Mouse (Mus musculus): ENCODE data around the gene Htr1a. TPM values are rescaled to one million over a fixed set of nuclear protein-coding genes. Genes with fewer than 3 reads are reported as not detected.

The Htr1a gene
- polyA plus RNA-seq (2012; rRNA removed) = not detected in 2 replicates

DNA sequence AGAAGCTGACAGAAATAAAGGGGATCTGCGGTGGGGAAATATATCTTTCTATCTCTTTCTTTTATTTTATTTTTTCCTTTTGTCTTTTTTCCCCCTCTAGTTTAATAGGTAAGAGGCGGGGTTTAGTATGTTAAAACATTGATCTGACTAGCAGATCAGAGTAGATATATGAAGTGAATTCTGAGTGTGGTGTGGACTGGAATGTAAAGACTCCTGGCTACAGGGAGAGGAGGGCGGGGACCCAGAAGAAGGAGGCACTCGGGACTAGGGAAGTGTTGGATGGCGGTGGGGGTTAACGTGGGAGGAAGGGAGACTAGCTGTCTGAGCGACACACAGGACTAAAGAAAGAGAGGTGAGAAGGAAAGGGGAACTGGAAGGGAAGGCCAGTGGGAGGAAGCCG lies at the start of gene Htr1a:
Htr1a (plus strand) TSS at position 301 of the 400 bp plus-strand sequence.
- no peak for DNase-seq (ENCODE audit: low spot score)

DNA sequence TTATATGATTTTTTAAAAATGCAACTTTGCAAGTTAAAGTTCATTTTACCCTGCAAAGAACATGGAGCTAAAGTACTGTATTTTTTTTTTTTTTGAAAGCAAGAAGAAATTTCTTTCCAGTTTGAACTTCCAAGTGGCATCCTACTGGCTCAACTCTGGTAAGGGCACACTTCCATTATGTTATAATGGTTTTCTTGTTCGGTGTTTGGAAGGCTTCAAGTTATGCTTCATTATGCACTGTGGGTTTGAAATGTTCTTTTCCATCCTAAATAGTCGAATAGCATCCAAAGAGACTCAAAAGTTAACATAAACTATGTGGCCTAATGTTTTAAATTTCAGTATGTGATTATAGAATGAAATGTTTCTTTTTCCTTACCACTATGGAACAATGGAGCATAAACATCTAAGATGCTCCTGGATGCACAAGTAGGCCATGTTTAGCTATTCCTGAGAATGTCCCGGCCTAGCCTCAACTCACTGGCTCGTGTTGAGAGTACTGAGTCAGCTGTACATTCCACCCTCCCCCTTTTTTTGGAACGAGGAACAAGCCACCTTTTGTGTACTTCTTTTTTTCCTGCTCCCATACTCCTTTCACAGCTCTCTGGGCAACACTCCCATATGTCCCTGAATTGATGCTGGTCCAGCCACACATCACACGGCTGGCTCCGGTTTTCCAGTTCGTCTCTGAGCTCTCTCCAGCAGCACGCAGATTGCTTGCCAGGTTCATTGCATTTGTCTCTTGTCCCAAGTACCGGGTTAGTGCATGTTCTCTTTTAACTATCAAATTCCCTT lies 31.7 kb upstream of the Htr1a start:
- DNase-seq (ENCODE audit: low spot score) = no peak

DNA sequence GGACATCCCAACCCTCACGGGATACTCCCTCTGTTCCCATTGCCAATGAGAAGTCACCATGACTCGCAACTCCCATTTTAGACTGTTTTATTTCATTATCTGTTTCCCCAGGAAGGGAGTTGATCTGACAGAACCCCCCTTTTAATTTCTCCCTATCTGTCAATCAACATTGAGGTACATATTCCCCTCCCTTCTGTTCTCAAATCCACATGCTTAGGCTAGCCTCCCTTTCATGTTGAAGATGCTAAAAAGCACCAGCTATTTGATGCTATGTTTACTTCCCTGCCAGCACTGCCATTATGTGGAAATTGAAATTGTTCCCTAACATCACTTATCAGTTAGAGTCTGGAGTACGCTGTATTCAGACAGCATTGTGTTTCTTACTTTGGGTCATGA lies 31.1 kb upstream of the Htr1a start:
- DNase-seq (ENCODE audit: low spot score) = no peak

DNA sequence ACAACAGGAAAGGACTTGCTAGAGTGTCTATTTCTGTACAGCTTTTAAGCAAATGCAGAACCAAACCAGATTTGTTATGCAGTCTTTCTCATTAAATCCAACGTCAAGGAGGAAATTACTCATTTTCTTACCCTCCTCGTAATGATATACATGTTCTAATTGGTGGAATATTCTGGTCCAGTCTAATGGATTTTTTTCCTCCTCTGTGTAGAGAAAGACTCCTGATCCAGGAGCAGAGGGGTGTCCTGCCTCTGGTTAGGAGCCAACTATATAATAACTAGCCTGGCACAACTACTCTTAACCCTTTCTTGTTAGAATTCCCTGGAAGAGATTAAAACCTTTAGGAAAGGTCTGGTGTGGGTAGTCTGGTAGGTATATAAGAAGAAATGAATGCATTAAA lies 10.3 kb upstream of the Htr1a start:
- DNase-seq (ENCODE audit: low spot score) = no peak

DNA sequence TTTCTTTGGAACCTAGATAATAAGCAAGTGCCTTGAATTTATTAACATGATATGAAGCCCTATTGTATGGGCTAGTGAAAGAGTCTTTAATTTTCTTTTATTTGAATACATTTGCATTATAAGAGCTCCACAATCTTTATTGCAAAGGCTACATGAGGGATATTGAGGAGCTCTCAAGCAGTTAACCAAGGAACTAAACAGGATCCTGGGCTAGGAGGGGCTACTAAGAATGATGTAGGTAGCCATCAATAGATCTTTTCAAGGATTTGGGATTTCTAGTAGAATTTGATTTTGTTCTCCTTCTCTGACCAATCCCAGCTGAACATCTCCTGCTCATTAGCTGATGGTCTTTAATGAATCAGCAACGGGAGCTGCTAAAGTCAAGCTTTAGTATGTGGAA lies 9.8 kb upstream of the Htr1a start:
- no peak for DNase-seq (ENCODE audit: low spot score)

DNA sequence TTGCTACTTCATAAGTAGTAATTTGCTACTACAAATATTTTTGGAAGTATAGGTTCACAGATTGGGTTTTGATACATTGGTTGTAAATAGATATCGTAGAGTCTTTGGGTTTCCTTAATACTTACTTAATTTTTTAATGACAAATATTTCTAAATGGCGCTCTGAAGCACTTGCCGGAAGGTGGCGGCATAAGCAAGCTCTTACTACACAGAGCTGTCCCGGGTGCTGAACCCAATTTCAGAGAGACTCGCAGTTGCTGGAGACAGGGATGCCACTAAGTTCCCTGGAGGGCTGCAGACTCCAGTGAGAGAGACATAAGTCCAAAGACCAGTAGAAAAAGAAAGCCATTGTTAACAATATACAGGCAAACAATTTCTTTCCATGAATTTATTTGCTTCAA lies 863 bp upstream of the Htr1a start:
- no peak for DNase-seq (ENCODE audit: low spot score)

DNA sequence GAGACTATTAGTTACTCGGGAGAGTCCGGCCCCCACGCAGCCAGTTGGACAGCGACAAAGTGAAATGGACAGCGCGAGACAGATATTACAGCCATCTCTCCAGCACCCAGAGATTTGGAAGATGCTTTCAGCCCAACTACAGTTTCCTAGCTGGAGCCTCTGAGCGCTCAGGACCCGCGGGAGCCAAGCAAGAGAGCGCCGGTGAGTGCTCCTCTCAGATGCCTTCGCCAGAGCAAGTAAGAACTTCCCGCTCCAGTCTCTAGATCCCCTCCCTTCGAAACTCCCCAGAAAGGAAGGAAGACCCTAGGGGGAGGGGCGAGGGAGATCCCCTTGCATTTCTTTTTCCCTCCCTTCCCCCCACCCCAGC lies 415 bp downstream of the Htr1a start:
- no peak for DNase-seq (ENCODE audit: low spot score)

DNA sequence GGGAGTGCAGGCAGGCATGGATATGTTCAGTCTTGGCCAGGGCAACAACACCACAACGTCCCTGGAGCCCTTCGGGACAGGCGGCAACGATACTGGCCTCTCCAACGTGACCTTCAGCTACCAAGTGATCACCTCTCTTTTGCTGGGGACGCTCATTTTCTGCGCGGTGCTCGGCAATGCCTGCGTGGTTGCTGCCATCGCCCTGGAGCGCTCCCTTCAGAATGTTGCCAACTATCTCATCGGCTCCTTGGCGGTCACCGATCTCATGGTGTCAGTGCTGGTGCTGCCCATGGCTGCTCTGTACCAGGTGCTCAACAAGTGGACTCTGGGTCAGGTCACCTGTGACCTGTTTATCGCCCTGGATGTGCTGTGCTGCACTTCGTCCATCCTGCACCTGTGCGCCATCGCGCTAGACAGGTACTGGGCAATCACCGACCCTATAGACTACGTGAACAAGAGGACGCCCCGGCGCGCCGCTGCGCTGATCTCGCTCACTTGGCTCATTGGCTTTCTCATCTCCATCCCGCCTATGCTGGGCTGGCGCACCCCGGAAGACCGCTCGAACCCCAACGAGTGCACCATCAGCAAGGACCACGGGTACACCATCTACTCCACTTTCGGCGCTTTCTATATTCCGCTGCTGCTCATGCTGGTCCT lies 927 bp downstream of the Htr1a start:
- no peak for DNase-seq (ENCODE audit: low spot score)

DNA sequence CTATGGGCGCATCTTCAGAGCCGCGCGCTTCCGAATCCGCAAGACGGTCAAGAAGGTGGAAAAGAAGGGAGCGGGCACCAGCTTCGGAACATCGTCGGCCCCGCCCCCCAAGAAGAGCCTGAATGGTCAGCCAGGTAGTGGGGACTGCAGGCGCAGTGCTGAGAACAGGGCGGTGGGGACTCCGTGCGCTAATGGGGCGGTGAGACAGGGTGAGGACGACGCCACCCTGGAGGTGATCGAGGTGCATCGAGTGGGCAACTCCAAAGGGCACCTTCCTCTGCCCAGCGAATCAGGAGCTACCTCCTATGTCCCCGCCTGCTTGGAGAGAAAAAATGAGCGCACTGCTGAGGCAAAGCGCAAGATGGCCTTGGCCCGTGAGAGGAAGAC lies 1.4 kb downstream of the Htr1a start:
- DNase-seq (ENCODE audit: low spot score) = no peak

DNA sequence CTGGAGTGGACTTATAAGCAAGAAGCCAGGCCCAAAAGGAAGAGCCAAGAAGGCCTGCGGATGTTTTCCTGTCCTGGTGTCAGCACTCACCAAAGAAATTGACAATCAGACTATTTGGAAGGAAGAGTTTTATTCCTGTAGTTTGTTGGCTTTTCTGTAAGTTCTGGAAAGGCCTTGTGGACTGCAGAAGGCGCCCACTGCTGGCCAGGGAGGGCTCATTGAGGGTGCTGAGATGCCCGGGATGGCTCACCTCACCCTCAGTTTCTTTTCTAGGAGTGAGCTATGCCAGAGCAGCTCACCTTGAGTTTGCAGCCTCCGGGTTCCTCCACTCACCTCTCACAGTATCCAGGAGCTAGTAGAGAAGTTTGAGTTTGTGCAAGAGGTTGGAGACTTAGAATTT lies 2.8 kb downstream of the Htr1a start:
- no peak for DNase-seq (ENCODE audit: low spot score)

DNA sequence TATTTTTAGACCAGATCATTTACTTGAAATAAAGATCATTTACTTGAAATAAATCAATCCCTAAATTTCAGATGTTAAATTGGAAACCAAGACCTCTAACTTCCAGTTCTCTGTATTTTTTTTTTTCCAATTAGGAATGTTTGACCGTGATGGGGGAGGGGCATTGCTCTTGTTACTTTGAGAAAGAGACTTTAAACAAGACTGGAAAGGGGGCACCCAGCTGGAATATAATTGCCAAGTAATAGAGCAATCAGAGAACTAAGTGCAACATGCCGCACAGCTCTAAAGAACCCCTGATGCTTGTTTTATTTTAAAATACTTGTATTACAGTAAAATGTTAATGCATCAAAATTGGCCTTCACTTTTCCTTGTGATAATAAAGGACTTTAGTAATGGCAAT lies 4.3 kb downstream of the Htr1a start:
- DNase-seq (ENCODE audit: low spot score) = no peak

DNA sequence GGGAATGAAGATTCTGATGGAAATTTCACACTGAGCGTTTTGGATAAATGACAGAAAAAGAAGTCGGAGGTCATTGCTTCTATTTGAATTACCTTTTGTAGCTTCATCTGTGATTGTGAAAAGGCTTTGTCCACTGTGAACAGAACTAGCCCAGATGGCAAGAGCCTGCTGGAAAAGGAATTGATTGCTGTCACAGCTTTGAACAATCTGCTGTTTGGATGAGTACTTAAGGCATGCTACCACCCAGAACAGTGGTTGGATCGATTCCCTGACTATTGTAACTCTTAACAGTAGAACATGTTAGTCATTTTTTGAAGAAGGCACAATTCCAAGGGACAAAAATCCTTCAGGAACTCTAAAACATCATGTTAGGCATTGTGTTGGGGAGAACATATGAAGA lies 8.1 kb downstream of the Htr1a start:
- no peak for DNase-seq (ENCODE audit: low spot score)

Other genes with a start within 250 kb of the Htr1a start
- 2.8 and 2.9 TPM in 2 replicates for gene Rnf180, start 148.8 kb upstream of the Htr1a start, polyA plus RNA-seq (2012; rRNA removed)

All from urinary bladder, adult 2 months (tissue).